ENCODE assay signal across 28 mouse cellular contexts in genomic region chr1:127437091-127437490, GRCm38 (mm10).
DNase-seq lines count a peak whose midpoint lies in the region; ATAC-seq and TF ChIP-seq lines count a peak whose summit lies in the region.
"Had no signal": no experiment of that assay in that cellular context is flagged by ENCODE, and none has a peak within 500 bp of the region (broad histone marks: within the 10 kb centered on the region; RNA-seq: fewer than 3 reads in every experiment).

No protein-coding gene starts in this region.

- no peak overlapping the region for H3K9ac ChIP-seq in limb, embryonic 14.5 days (ENCODE audit: low read depth, low read length, severe bottlenecking)
- no peak overlapping the region for H3K9ac ChIP-seq in lung, embryonic 16.5 days (ENCODE audit: low read length)
- no peak overlapping the region for H3K9ac ChIP-seq in forebrain, embryonic 13.5 days
- H3K9ac ChIP-seq: forebrain, postnatal 0 days; hindbrain, embryonic 13.5 days; limb, embryonic 13.5 days; liver, embryonic 13.5 days; lung, embryonic 15.5 days; stomach, embryonic 15.5 days had no signal

- H3K36me3 ChIP-seq in limb, embryonic 14.5 days (ENCODE audit: control insufficient read depth, insufficient read depth, low read length): no peaks in the 10 kb centered on the region
- no peaks in the 10 kb centered on the region for H3K36me3 ChIP-seq in limb, embryonic 10.5 days
- H3K36me3 ChIP-seq in lung, embryonic 16.5 days (ENCODE audit: control insufficient read depth, insufficient read depth, low read length): no peaks in the 10 kb centered on the region
- H3K36me3 ChIP-seq in forebrain, embryonic 13.5 days (ENCODE audit: poor library complexity, severe bottlenecking): no peaks in the 10 kb centered on the region
- H3K36me3 ChIP-seq: hindbrain, embryonic 13.5 days; limb, embryonic 13.5 days; liver, embryonic 13.5 days; lung, embryonic 15.5 days; stomach, embryonic 15.5 days had no signal

- 23% methylated on average over 6 of the region's 6 CpGs for WGBS in limb, embryonic 14.5 days
- WGBS in limb, embryonic 10.5 days: 79% methylated on average over 6 of the region's 6 CpGs
- WGBS in lung, embryonic 16.5 days: 39% methylated on average over 6 of the region's 6 CpGs
- WGBS in forebrain, embryonic 13.5 days: 74% methylated on average over 6 of the region's 6 CpGs

- ATAC-seq in limb, embryonic 14.5 days (ENCODE audit: low FRiP score, low read depth): no peak
- 0 out of 2 replicates have a peak, but pooled peaks have one; percentile 47 for ATAC-seq in lung, embryonic 16.5 days (ENCODE audit: low read depth)
- no peak for ATAC-seq in forebrain, embryonic 13.5 days
- ATAC-seq: activated CD4-positive, CD25-positive, alpha-beta regulatory T cell, adult 4 months; CD4-positive, CD25-positive, alpha-beta regulatory T cell, adult 4 months; forebrain, postnatal 0 days had no signal

- no peak overlapping the region for H3K4me3 ChIP-seq in limb, embryonic 14.5 days (replicated peaks; ENCODE audit: low read length)
- no peak overlapping the region for H3K4me3 ChIP-seq in limb, embryonic 10.5 days
- H3K4me3 ChIP-seq in lung, embryonic 16.5 days (ENCODE audit: low read length): no peak overlapping the region
- no peak overlapping the region for H3K4me3 ChIP-seq in forebrain, embryonic 13.5 days
- H3K4me3 ChIP-seq: hindbrain, embryonic 13.5 days; left cerebral cortex, adult 2 months; limb, embryonic 13.5 days; liver, embryonic 13.5 days; lung, embryonic 15.5 days; stomach, embryonic 15.5 days had no signal

- DNase-seq in limb, embryonic 14.5 days (ENCODE audit: low spot score): peak; percentile 47
- no peak for DNase-seq in limb, embryonic 10.5 days (ENCODE audit: low spot score)
- DNase-seq in ZHBTc4 (ENCODE audit: low read depth, low spot score): peak; percentile 62
- peak; percentile 44 for DNase-seq in lung, postnatal 36 days
- DNase-seq in cerebellum, postnatal 4 days (ENCODE audit: low spot score in 2 of 2): no peak
- DNase-seq: adrenal gland, adult 2 months; adrenal gland, postnatal 36 days; cerebellum, adult 2 months; cerebellum, postnatal 14 days; forebrain, postnatal 0 days; gastrocnemius, postnatal 14 days; heart, postnatal 36 days; kidney, adult 11 months; kidney, postnatal 14 days; liver, embryonic 13.5 days; midbrain, embryonic 14.5 days; right cerebral cortex, postnatal 25 days; thymus, postnatal 14 days had no signal

- H3K9me3 ChIP-seq in limb, embryonic 14.5 days (ENCODE audit: control insufficient read depth, low read length): no peaks in the 10 kb centered on the region
- no peaks in the 10 kb centered on the region for H3K9me3 ChIP-seq in limb, embryonic 10.5 days (replicated peaks)
- H3K9me3 ChIP-seq in lung, embryonic 16.5 days (ENCODE audit: control insufficient read depth, low read length): no peaks in the 10 kb centered on the region
- no peaks in the 10 kb centered on the region for H3K9me3 ChIP-seq in forebrain, embryonic 13.5 days (replicated peaks)
- H3K9me3 ChIP-seq: hindbrain, embryonic 13.5 days; limb, embryonic 13.5 days; liver, embryonic 13.5 days; lung, embryonic 15.5 days; stomach, embryonic 15.5 days had no signal

- no peaks in the 10 kb centered on the region for H3K27me3 ChIP-seq in limb, embryonic 14.5 days (ENCODE audit: control insufficient read depth, insufficient read depth, low read length)
- no peaks in the 10 kb centered on the region for H3K27me3 ChIP-seq in limb, embryonic 10.5 days (ENCODE audit: low read depth, poor library complexity, severe bottlenecking)
- H3K27me3 ChIP-seq in lung, embryonic 16.5 days (ENCODE audit: control insufficient read depth, insufficient read depth, low read depth, low read length): no peaks in the 10 kb centered on the region
- H3K27me3 ChIP-seq in forebrain, embryonic 13.5 days: no peaks in the 10 kb centered on the region
- H3K27me3 ChIP-seq: hindbrain, embryonic 13.5 days; limb, embryonic 13.5 days; liver, embryonic 13.5 days; lung, embryonic 15.5 days; stomach, embryonic 15.5 days had no signal

- peaks cover 34% of the 10 kb centered on the region for H3K4me1 ChIP-seq in limb, embryonic 14.5 days (ENCODE audit: control insufficient read depth, insufficient read depth, low read length)
- H3K4me1 ChIP-seq in limb, embryonic 10.5 days: peaks cover 42% of the 10 kb centered on the region
- H3K4me1 ChIP-seq in lung, embryonic 16.5 days (replicated peaks; ENCODE audit: control insufficient read depth, insufficient read depth, low read length): no peaks in the 10 kb centered on the region
- H3K4me1 ChIP-seq in forebrain, embryonic 13.5 days: peaks cover 41% of the 10 kb centered on the region
- H3K4me1 ChIP-seq: liver, embryonic 13.5 days had no signal

- no peak overlapping the region for H3K4me2 ChIP-seq in limb, embryonic 14.5 days (replicated peaks; ENCODE audit: low read depth, low read length, severe bottlenecking)
- H3K4me2 ChIP-seq in lung, embryonic 16.5 days (ENCODE audit: low read depth, low read length): no peak overlapping the region
- no peak overlapping the region for H3K4me2 ChIP-seq in forebrain, embryonic 13.5 days
- H3K4me2 ChIP-seq: heart, embryonic 11.5 days; hindbrain, embryonic 13.5 days; limb, embryonic 13.5 days; liver, embryonic 13.5 days; lung, embryonic 15.5 days; stomach, embryonic 15.5 days had no signal

- no peak for TF ChIP-seq POLR2A in limb, embryonic 14.5 days (IDR thresholded peaks at IDR 0.05; ENCODE audit: borderline replicate concordance, extremely low read depth, insufficient read depth, insufficient read length)

- H3K27ac ChIP-seq in limb, embryonic 14.5 days (replicated peaks; ENCODE audit: low read depth, low read length): no peak overlapping the region
- H3K27ac ChIP-seq in limb, embryonic 10.5 days: no peak overlapping the region
- H3K27ac ChIP-seq in lung, embryonic 16.5 days (ENCODE audit: low read length): no peak overlapping the region
- H3K27ac ChIP-seq in forebrain, embryonic 13.5 days: no peak overlapping the region
- H3K27ac ChIP-seq: hindbrain, embryonic 13.5 days; left cerebral cortex, adult 2 months; limb, embryonic 13.5 days; liver, embryonic 13.5 days; lung, embryonic 15.5 days; stomach, embryonic 15.5 days had no signal

Comparison
In these comparisons a context has a peak if more than half of its experiments do, and no peak if none do; other contexts are left out.
1. DNase-seq: peak in limb, embryonic 14.5 days (single experiment), ZHBTc4 (single experiment) and lung, postnatal 36 days (single experiment); none in limb, embryonic 10.5 days (single experiment) and cerebellum, postnatal 4 days (0 of 2).